Mouse (Mus musculus) ovary, postnatal 10 days (tissue): ENCODE results near the gene Gucy2g.
"Not testable (repeated sequence)": the region's sequence is repeated elsewhere in the genome, so short reads cannot be mapped to it uniquely, and the experiment has no call there.

Experiments used
- DNase-seq: peaks from one replicate; pipeline ENCODE4 v3.0.0; 2022; ENCODE audit warnings: low spot score

Gucy2g gene

GRCm38 (mm10) chr19:55164162-55164561 is 76.9 kb downstream of the Gucy2g start:
- DNase-seq: no peak

GRCm38 (mm10) chr19:55162271-55162670 is 78.8 kb downstream of the Gucy2g start:
- no peak for DNase-seq

- no peak for DNase-seq
These were observed 81.2 kb downstream of the Gucy2g start for GRCm38 (mm10) chr19:55159826-55160225.

- DNase-seq: peak; percentile 18
These were observed 82.4 kb downstream of the Gucy2g start for GRCm38 (mm10) chr19:55158606-55159005.

GRCm38 (mm10) chr19:55157029-55157428 is 84.0 kb downstream of the Gucy2g start:
- no peak for DNase-seq

- no peak for DNase-seq
These were observed 88.1 kb downstream of the Gucy2g start for GRCm38 (mm10) chr19:55152983-55153382.

GRCm38 (mm10) chr19:55152274-55152673 is 88.8 kb downstream of the Gucy2g start:
- not testable (repeated sequence) for DNase-seq

GRCm38 (mm10) chr19:55149646-55150045 is 91.4 kb downstream of the Gucy2g start:
- no peak for DNase-seq

GRCm38 (mm10) chr19:55148109-55148508 is 92.9 kb downstream of the Gucy2g start:
- DNase-seq: no peak
